Mouse (Mus musculus) lung, embryonic 16.5 days (tissue): ENCODE data around the gene Gtf2h1. TPM values are rescaled to one million over a fixed set of nuclear protein-coding genes. Genes with fewer than 3 reads are reported as not detected.

Experiments used
- ATAC-seq: fragments of 200-750 bp; cut with Nextera tagmentation; 2 replicates; pipeline ENCODE4 v1.8.0; 2017; ENCODE audit warnings: low read depth, mild to moderate bottlenecking, moderate library complexity
- H3K27ac ChIP-seq: fragments of 300-500 bp; sonication (generic); 2 replicates; pipeline ENCODE4 v1.5.1; 2014; ENCODE audit warnings: mild to moderate bottlenecking, control low read depth, low read length
- H3K27me3 ChIP-seq: fragments of 300-500 bp; sonication (generic); 2 replicates; pipeline ENCODE4 v1.6.1; 2014; ENCODE audit warnings: low read depth, low read length, mixed read lengths; ENCODE audit not compliant: control insufficient read depth, insufficient read depth
- H3K36me3 ChIP-seq: fragments of 300-500 bp; sonication (generic); 2 replicates; pipeline ENCODE4 v1.6.1; 2014; ENCODE audit warnings: low read length; ENCODE audit not compliant: control insufficient read depth, insufficient read depth
- H3K4me1 ChIP-seq: fragments of 300-500 bp; sonication (generic); replicated peaks from 2 replicates; pipeline ENCODE4 v1.6.1; 2014; ENCODE audit warnings: low read length, mixed read lengths; ENCODE audit not compliant: control insufficient read depth, insufficient read depth
- H3K4me2 ChIP-seq: fragments of 300-500 bp; sonication (generic); 2 replicates; pipeline ENCODE4 v1.6.1; 2014; ENCODE audit warnings: low read depth, low read length, control low read depth
- H3K4me3 ChIP-seq: fragments of 300-500 bp; sonication (generic); 2 replicates; pipeline ENCODE4 v1.5.1; 2014; ENCODE audit warnings: mild to moderate bottlenecking, low read length, control low read depth
- H3K9ac ChIP-seq: fragments of 300-500 bp; sonication (generic); 2 replicates; pipeline ENCODE4 v1.6.1; 2014; ENCODE audit warnings: low read length, control low read depth
- H3K9me3 ChIP-seq: fragments of 300-500 bp; sonication (generic); 2 replicates; pipeline ENCODE4 v1.6.1; 2016; ENCODE audit warnings: low read length; ENCODE audit not compliant: control insufficient read depth
- WGBS: fragments of 180-500 bp; shearing (Covaris S2); extraction: QIAGEN DNeasy Blood & Tissue Kit; methylation state at CpG from one replicate; pipeline ENCODE4 v1.1.7; 2014; 5-methylcytosine and 5-hydroxymethylcytosine counted together
- polyA plus RNA-seq: library from polyadenylated mRNA; unstranded; fragments of >200 nt; fragmentation: Nextera tagmentation; extraction: Ambion mirVana; gene quantifications from 2 replicates; pipeline ENCODE4 v1.2.1, GENCODE M21; 2015

Gene Gtf2h1
- polyA plus RNA-seq, 1 experiment from 2014 or later: 40.6 TPM

DNA sequence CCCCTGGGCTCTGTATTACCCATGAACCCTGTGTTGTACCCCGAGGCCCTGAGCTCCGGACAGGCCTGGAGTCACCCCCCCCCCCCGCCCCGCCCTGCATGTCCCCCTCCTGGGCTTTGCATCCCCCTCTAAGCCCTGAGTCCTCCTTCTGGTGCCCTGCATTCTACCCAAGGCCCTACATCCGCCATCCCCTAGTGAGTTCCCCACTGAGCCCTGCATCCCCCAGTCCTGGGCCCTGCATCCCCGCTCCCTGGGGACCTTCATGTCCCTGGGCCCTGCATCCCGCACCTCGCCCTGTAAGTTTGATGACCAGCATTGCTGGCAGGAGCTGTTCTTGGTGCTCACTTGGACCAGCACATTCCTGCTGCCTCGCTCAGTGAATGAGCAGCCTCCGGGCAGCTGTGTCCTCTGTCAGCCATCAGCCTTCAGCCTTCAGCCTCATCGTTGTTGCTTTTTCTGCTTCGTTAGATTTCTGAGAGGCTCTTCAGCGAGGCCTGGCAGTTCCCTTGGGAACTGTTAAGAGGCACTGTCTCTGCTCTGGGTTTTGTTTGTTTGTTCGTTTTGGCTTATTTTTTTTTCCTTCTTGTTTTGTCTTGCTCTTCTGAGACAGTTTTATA is 39.2 kb downstream of the Gtf2h1 start:
- 51% methylated on average over 14 of the region's 14 CpGs for WGBS
- H3K9ac ChIP-seq: no peak overlapping the region
- ATAC-seq: no peak
- H3K4me1 ChIP-seq: peaks cover 47% of the 10 kb centered on the region
- no peak overlapping the region for H3K27ac ChIP-seq
- H3K9me3 ChIP-seq: no peaks in the 10 kb centered on the region
- H3K27me3 ChIP-seq: no peaks in the 10 kb centered on the region
- no peaks in the 10 kb centered on the region for H3K36me3 ChIP-seq
- no peak overlapping the region for H3K4me3 ChIP-seq
- no peak overlapping the region for H3K4me2 ChIP-seq

DNA sequence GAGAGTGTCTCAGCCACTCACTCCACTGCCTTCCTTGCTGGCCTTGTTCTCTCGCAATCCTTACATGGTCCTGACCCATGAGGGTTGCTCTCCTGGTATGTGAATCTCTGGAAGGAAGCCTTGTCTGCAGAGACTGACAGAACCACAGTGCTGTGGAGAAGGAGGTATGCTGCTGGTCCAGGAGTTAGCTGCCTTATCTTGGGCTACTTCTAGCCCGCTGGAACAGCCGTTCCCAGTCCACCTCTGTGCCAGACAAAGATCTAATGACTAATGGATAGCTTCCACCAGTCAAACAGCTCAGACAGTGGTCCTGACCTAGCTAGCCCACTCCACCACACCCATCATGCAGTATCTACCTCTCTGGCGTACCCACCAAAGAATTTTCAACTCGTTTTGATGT is 40.5 kb downstream of the Gtf2h1 start:
- Histone ChIP-seq H3K4me3 (no peak overlapping the region), H3K36me3 (no peaks in the 10 kb centered on the region), H3K4me2 (no peak overlapping the region), H3K27ac (no peak overlapping the region), H3K4me1 (peaks cover 49% of the 10 kb centered on the region), H3K9me3 (no peaks in the 10 kb centered on the region), H3K27me3 (no peaks in the 10 kb centered on the region), H3K9ac (no peak overlapping the region)
- 76% methylated on average over 5 of the region's 5 CpGs for WGBS
- ATAC-seq: no peak

GRCm38 (mm10) chr7:46837073-46837472 is 41.2 kb downstream of the Gtf2h1 start:
- ATAC-seq: no peak
- 72% methylated on average over 5 of the region's 5 CpGs for WGBS
- Histone ChIP-seq H3K4me2 (no peak overlapping the region), H3K4me1 (peaks cover 51% of the 10 kb centered on the region), H3K9ac (no peak overlapping the region), H3K27me3 (no peaks in the 10 kb centered on the region), H3K36me3 (no peaks in the 10 kb centered on the region), H3K4me3 (no peak overlapping the region), H3K27ac (no peak overlapping the region), H3K9me3 (no peaks in the 10 kb centered on the region)

- H3K4me1 ChIP-seq: peaks cover 51% of the 10 kb centered on the region
Observed at GRCm38 (mm10) chr7:46838104-46838671, 42.3 kb downstream of the Gtf2h1 start.

GRCm38 (mm10) chr7:46838891-46839302 is 43.0 kb downstream of the Gtf2h1 start:
- peaks cover 45% of the 10 kb centered on the region for H3K4me1 ChIP-seq

More at GRCm38 (mm10) chr7:46838104-46838671, 42.3 kb downstream of the Gtf2h1 start:
- Histone ChIP-seq H3K27me3 (no peaks in the 10 kb centered on the region), H3K9me3 (no peaks in the 10 kb centered on the region), H3K27ac (peak overlapping the region; percentile 89), H3K36me3 (no peaks in the 10 kb centered on the region), H3K9ac (peak overlapping the region; percentile 61), H3K4me3 (no peak overlapping the region), H3K4me2 (peak overlapping the region; percentile 42)
- ATAC-seq: peak; percentile 57
- 2% methylated on average over 8 of the region's 9 CpGs for WGBS

DNA sequence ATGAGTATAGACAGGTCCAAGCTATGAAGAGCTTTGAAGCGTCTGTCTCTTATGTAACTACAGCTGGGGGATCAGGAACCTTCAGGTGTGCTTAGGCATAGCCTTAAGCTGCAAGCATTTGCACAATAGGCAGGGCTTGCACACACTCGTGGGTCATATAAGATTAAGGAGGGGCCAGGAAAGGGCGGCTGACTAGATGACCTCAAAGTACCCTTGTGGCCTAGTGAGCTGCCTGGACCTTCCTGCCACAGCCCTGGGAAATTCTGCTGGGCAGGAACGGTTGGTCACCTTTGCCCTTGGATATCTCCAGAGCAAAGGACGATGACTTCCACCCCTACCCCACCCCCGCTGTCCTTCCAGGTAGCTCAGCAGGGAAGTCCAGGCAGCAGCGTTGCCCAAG is 43.5 kb downstream of the Gtf2h1 start:
- Histone ChIP-seq H3K4me2 (peak overlapping the region; percentile 20), H3K4me1 (peaks cover 43% of the 10 kb centered on the region)
- ATAC-seq: peak; percentile 3

More at GRCm38 (mm10) chr7:46838891-46839302, 43.0 kb downstream of the Gtf2h1 start:
- 5% methylated on average over 8 of the region's 8 CpGs for WGBS
- no peaks in the 10 kb centered on the region for H3K27me3 ChIP-seq
- peak overlapping the region; percentile 89 for H3K27ac ChIP-seq
- H3K4me3 ChIP-seq: no peak overlapping the region
- peak overlapping the region; percentile 42 for H3K4me2 ChIP-seq
- peak; percentile 82 for ATAC-seq
- H3K9ac ChIP-seq: no peak overlapping the region
- H3K9me3 ChIP-seq: no peaks in the 10 kb centered on the region
- H3K36me3 ChIP-seq: no peaks in the 10 kb centered on the region

GRCm38 (mm10) chr7:46839861-46840260 is 44.0 kb downstream of the Gtf2h1 start:
- 74% methylated on average over 5 of the region's 5 CpGs for WGBS
- Histone ChIP-seq H3K27ac (peak overlapping the region; percentile 89), H3K4me1 (peaks cover 46% of the 10 kb centered on the region), H3K36me3 (no peaks in the 10 kb centered on the region), H3K4me2 (no peak overlapping the region; the same call in 1 of the 2 replicates), H3K4me3 (no peak overlapping the region), H3K9ac (no peak overlapping the region), H3K9me3 (no peaks in the 10 kb centered on the region), H3K27me3 (no peaks in the 10 kb centered on the region)
- no peak for ATAC-seq

More for the DNA sequence above, 43.5 kb downstream of the Gtf2h1 start:
- Histone ChIP-seq H3K9me3 (no peaks in the 10 kb centered on the region), H3K27ac (peak overlapping the region; percentile 89), H3K4me3 (no peak overlapping the region), H3K9ac (no peak overlapping the region), H3K36me3 (no peaks in the 10 kb centered on the region), H3K27me3 (no peaks in the 10 kb centered on the region)
- WGBS: 43% methylated on average over 7 of the region's 7 CpGs

- Histone ChIP-seq H3K4me2 (peak overlapping the region; percentile 12; the same call in 1 of the 2 replicates), H3K27me3 (no peaks in the 10 kb centered on the region), H3K4me1 (peaks cover 50% of the 10 kb centered on the region), H3K9ac (no peak overlapping the region), H3K36me3 (no peaks in the 10 kb centered on the region), H3K9me3 (no peaks in the 10 kb centered on the region), H3K27ac (peak overlapping the region; percentile 89), H3K4me3 (no peak overlapping the region)
- peak; percentile 58 for ATAC-seq
- WGBS: 19% methylated on average over 4 of the region's 4 CpGs
Observed at GRCm38 (mm10) chr7:46840326-46840725, 44.4 kb downstream of the Gtf2h1 start.

DNA sequence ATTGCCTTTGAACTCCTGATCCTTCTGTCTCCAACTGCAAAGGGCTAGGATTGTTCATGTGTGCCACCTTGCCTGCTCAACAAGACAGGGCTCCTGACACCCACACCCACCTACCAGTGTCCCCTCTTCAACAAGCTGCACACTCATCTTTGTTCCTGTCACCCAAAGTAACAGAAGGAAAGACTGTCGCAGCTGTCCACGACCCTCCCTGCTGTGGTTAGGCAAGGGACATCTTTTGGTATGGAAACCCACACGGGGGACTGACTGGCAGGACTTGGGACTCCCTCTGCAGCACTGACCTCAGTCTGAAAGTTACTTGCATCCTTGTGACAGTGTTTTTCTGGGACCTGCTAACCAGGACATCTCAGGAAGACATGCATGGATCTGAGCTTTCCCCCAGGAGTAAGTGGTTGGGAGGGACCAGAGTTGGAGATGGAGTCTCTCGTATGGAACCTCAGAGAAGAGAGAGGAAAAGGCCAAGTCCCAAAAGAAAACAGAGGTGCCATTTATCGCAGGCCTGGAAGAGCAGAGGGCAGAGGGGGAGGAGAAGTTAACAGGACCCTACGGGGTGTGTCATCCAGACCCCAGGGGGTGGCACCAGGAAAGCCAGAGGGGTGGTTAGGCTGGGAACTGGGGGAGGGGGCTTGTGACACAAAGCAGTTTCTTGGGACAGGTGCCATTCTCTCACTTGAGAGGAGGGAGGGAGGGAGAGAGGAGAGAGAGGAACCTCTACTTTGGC is 45.1 kb downstream of the Gtf2h1 start, which contains the start of gene Ldha:
TSS of gene Ldha (plus strand) at position 689 of the 739 bp plus-strand sequence.
- H3K27ac ChIP-seq: peak within 1 kb of the TSS; percentile 89

More for the DNA sequence above, 45.1 kb downstream of the Gtf2h1 start, which contains the start of gene Ldha:
- no peak for ATAC-seq
- Histone ChIP-seq H3K9ac (no peak within 1 kb of the TSS), H3K9me3 (no peaks in the 10 kb centered on the region), H3K4me1 (peaks cover 50% of the 10 kb centered on the region), H3K27me3 (no peaks in the 10 kb centered on the region), H3K36me3 (no peaks in the 10 kb centered on the region), H3K4me2 (peak within 1 kb of the TSS; percentile 12; the same call in 1 of the 2 replicates), H3K4me3 (no peak within 1 kb of the TSS)
- 25% methylated on average over 6 of the region's 6 CpGs for WGBS
